Mouse (Mus musculus) liver, adult (tissue): ENCODE measurements around the gene Zbtb32.

Experiments used
- GATA4 ChIP-seq: IDR thresholded peaks from 2 replicates; pipeline ENCODE4 v1.6.1; 2014; ENCODE audit warnings: mild to moderate bottlenecking, low read length; ENCODE audit not compliant: insufficient replicate concordance

Gene Zbtb32

GRCm38 (mm10) chr7:30550603-30551002, 48.1 kb downstream of the Zbtb32 start:
- no peak for TF ChIP-seq GATA4

GRCm38 (mm10) chr7:30549880-30550279, 48.8 kb downstream of the Zbtb32 start:
- TF ChIP-seq GATA4, result no peak

- TF ChIP-seq GATA4, result no peak
Observed at GRCm38 (mm10) chr7:30544327-30544726, 54.4 kb downstream of the Zbtb32 start.

- TF ChIP-seq GATA4, result no peak
Observed at GRCm38 (mm10) chr7:30540572-30540971, 58.1 kb downstream of the Zbtb32 start.
